Mouse (Mus musculus) megakaryocyte, embryonic 14.5 days (primary cell): ENCODE results near the gene Pbxip1. TPM values are rescaled to one million over a fixed set of nuclear protein-coding genes. Genes with fewer than 3 reads are reported as not detected.
A peak's percentile ranks its signal among the peaks of the same experiment; 100 is the strongest.
"Not testable (repeated sequence)": the region's sequence is repeated elsewhere in the genome, so short reads cannot be mapped to it uniquely, and the experiment has no call there.

Experiments used
- H3K27me3 ChIP-seq: replicated peaks from 2 replicates; pipeline ENCODE3; 2012; ENCODE audit warnings: inconsistent platforms
- H3K36me3 ChIP-seq: replicated peaks from 2 replicates; pipeline ENCODE3; 2012; ENCODE audit warnings: low read length, inconsistent platforms, mixed read lengths
- H3K4me1 ChIP-seq: 2 replicates; pipeline ENCODE4 v1.6.1; 2012; ENCODE audit warnings: inconsistent platforms
- H3K4me3 ChIP-seq: replicated peaks from 2 replicates; pipeline ENCODE3; 2012; ENCODE audit warnings: moderate library complexity, mild to moderate bottlenecking, inconsistent platforms
- H3K9me3 ChIP-seq: 2 replicates; pipeline ENCODE4 v1.6.1; 2012; ENCODE audit warnings: inconsistent platforms
- FLI1 ChIP-seq: IDR thresholded peaks from 2 replicates; pipeline ENCODE4 v1.6.1; 2012; ENCODE audit warnings: low read length, inconsistent platforms, mixed read lengths
- GATA1 ChIP-seq: IDR thresholded peaks from 3 replicates; pipeline ENCODE4 v1.6.1; 2012; ENCODE audit warnings: mixed read lengths, low read length, inconsistent platforms, borderline replicate concordance
- polyA plus RNA-seq: library from polyadenylated mRNA; stranded (reverse); fragments of >175 nt; gene quantifications from 2 replicates; pipeline ENCODE4 v1.2.3, GENCODE M21; 2012; ENCODE audit warnings: low replicate concordance; ENCODE audit not compliant: insufficient read depth

Pbxip1 gene
- polyA plus RNA-seq, 1 experiment: 23.0 TPM

- peak overlapping the region; percentile 95 for H3K4me3 ChIP-seq
- H3K27me3 ChIP-seq: no peaks in the 10 kb centered on the region
- peaks cover 67% of the 10 kb centered on the region for H3K4me1 ChIP-seq
- H3K9me3 ChIP-seq: no peaks in the 10 kb centered on the region
- TF ChIP-seq GATA1 (no peak), FLI1 (no peak)
- peaks cover 48% of the 10 kb centered on the region for H3K36me3 ChIP-seq
Measured at GRCm38 (mm10) chr3:89419981-89420380, 16.5 kb upstream of the Pbxip1 start.

- H3K9me3 ChIP-seq: no peaks in the 10 kb centered on the region
- no peaks in the 10 kb centered on the region for H3K27me3 ChIP-seq
- peaks cover 49% of the 10 kb centered on the region for H3K36me3 ChIP-seq
- TF ChIP-seq GATA1 (no peak), FLI1 (no peak)
- peak overlapping the region; percentile 91 for H3K4me3 ChIP-seq
- peaks cover 67% of the 10 kb centered on the region for H3K4me1 ChIP-seq
Measured at GRCm38 (mm10) chr3:89420421-89420820, 16.1 kb upstream of the Pbxip1 start.

GRCm38 (mm10) chr3:89421002-89421774 lies 15.3 kb upstream of the Pbxip1 start:
- H3K36me3 ChIP-seq: peaks cover 50% of the 10 kb centered on the region
- H3K4me1 ChIP-seq: peaks cover 64% of the 10 kb centered on the region
- TF ChIP-seq GATA1 (no peak), FLI1 (no peak)
- H3K27me3 ChIP-seq: no peaks in the 10 kb centered on the region
- H3K4me3 ChIP-seq: peak overlapping the region; percentile 91
- H3K9me3 ChIP-seq: no peaks in the 10 kb centered on the region

GRCm38 (mm10) chr3:89421810-89422473 lies 14.6 kb upstream of the Pbxip1 start:
- H3K36me3 ChIP-seq: peaks cover 54% of the 10 kb centered on the region
- peaks cover 56% of the 10 kb centered on the region for H3K4me1 ChIP-seq
- H3K27me3 ChIP-seq: no peaks in the 10 kb centered on the region
- no peaks in the 10 kb centered on the region for H3K9me3 ChIP-seq
- H3K4me3 ChIP-seq: peak overlapping the region; percentile 91
- no peak for TF ChIP-seq FLI1
- no peak for TF ChIP-seq GATA1

- H3K4me1 ChIP-seq: peaks cover 53% of the 10 kb centered on the region
- H3K4me3 ChIP-seq: no peak overlapping the region
- TF ChIP-seq FLI1 (no peak), GATA1 (no peak)
- H3K9me3 ChIP-seq: no peaks in the 10 kb centered on the region
- no peaks in the 10 kb centered on the region for H3K27me3 ChIP-seq
- peaks cover 61% of the 10 kb centered on the region for H3K36me3 ChIP-seq
Measured at GRCm38 (mm10) chr3:89422556-89423205, 13.8 kb upstream of the Pbxip1 start.

GRCm38 (mm10) chr3:89424416-89425140 lies 11.9 kb upstream of the Pbxip1 start:
- Histone ChIP-seq H3K4me1 (peaks cover 49% of the 10 kb centered on the region), H3K36me3 (peaks cover 71% of the 10 kb centered on the region)

GRCm38 (mm10) chr3:89425141-89425525 lies 11.4 kb upstream of the Pbxip1 start:
- peaks cover 71% of the 10 kb centered on the region for H3K36me3 ChIP-seq
- H3K4me1 ChIP-seq: peaks cover 47% of the 10 kb centered on the region
- no peaks in the 10 kb centered on the region for H3K27me3 ChIP-seq
- H3K9me3 ChIP-seq: no peaks in the 10 kb centered on the region
- TF ChIP-seq GATA1 (no peak), FLI1 (no peak)
- no peak overlapping the region for H3K4me3 ChIP-seq

More at GRCm38 (mm10) chr3:89424416-89425140, 11.9 kb upstream of the Pbxip1 start:
- no peak overlapping the region for H3K4me3 ChIP-seq
- TF ChIP-seq FLI1: no peak
- no peak for TF ChIP-seq GATA1
- no peaks in the 10 kb centered on the region for H3K27me3 ChIP-seq
- no peaks in the 10 kb centered on the region for H3K9me3 ChIP-seq

GRCm38 (mm10) chr3:89425876-89426275 lies 10.6 kb upstream of the Pbxip1 start:
- no peak for TF ChIP-seq FLI1
- TF ChIP-seq GATA1: no peak
- Histone ChIP-seq H3K36me3 (peaks cover 71% of the 10 kb centered on the region), H3K27me3 (no peaks in the 10 kb centered on the region), H3K9me3 (no peaks in the 10 kb centered on the region), H3K4me1 (peaks cover 46% of the 10 kb centered on the region), H3K4me3 (no peak overlapping the region)

- peaks cover 70% of the 10 kb centered on the region for H3K36me3 ChIP-seq
- peaks cover 37% of the 10 kb centered on the region for H3K4me1 ChIP-seq
Measured at GRCm38 (mm10) chr3:89429021-89429420, 7.5 kb upstream of the Pbxip1 start.

More at GRCm38 (mm10) chr3:89429021-89429420, 7.5 kb upstream of the Pbxip1 start:
- not testable (repeated sequence) for H3K9me3 ChIP-seq, H3K27me3 ChIP-seq, H3K4me3 ChIP-seq
